ENCODE assay signal across 33 mouse cellular contexts in the genomic region with DNA sequence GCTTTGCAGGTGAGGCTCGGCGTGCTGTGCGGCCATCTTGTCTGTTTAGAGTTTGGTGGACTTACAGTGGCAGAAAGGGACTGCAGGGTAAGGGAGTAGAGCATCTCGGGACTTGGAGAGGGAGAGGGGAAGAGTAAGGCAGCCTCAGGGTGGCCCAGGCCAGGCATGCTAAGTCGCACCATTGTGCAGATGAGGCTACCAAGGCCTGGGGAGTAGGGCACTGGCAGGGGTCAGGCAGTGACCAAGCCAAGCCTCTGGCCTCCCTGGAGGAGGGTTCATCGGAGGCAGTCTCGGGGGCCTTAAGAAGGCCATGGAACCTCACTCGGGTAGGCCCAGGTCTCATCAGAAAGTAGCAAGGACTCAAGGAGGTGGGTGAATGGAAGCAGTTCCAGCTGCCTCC. TPM values are rescaled to one million over a fixed set of nuclear protein-coding genes. Genes with fewer than 3 reads are reported as not detected.
DNase-seq lines count a peak whose midpoint lies in the region; ATAC-seq and TF ChIP-seq lines count a peak whose summit lies in the region.
"Had no signal": no experiment of that assay in that cellular context is flagged by ENCODE, and none has a peak within 500 bp of the region (broad histone marks: within the 10 kb centered on the region; RNA-seq: fewer than 3 reads in every experiment).

No protein-coding gene starts in this region.

- no peaks in the 10 kb centered on the region for H3K27me3 ChIP-seq in midbrain, embryonic 10.5 days (ENCODE audit: low read depth, poor library complexity, severe bottlenecking)
- H3K27me3 ChIP-seq in midbrain, postnatal 0 days (ENCODE audit: insufficient read depth, low read length), result no peaks in the 10 kb centered on the region
- no peaks in the 10 kb centered on the region for H3K27me3 ChIP-seq in limb, embryonic 10.5 days (ENCODE audit: low read depth, poor library complexity, severe bottlenecking)
- H3K27me3 ChIP-seq: hindbrain, embryonic 13.5 days had no signal

- H3K4me1 ChIP-seq in midbrain, embryonic 10.5 days, result peaks cover 12% of the 10 kb centered on the region
- no peaks in the 10 kb centered on the region for H3K4me1 ChIP-seq in midbrain, postnatal 0 days (ENCODE audit: insufficient read depth, low read length)
- H3K4me1 ChIP-seq in ES-E14 (ENCODE audit: control insufficient read depth in 2 of 2, insufficient read depth in 2 of 2, low read length in 2 of 2, poor library complexity in 1 of 2), result peaks cover 0 to 2% of the 10 kb centered on the region in 2 experiments; a peak in 1 of 4 replicates
- peaks cover 13% of the 10 kb centered on the region for H3K4me1 ChIP-seq in limb, embryonic 10.5 days
- H3K4me1 ChIP-seq: hindbrain, embryonic 13.5 days had no signal

- 85% methylated on average over 8 of the region's 8 CpGs for WGBS in midbrain, embryonic 10.5 days
- 91% methylated on average over 8 of the region's 8 CpGs for WGBS in midbrain, postnatal 0 days
- 87% methylated on average over 8 of the region's 8 CpGs for WGBS in limb, embryonic 10.5 days

- no peak for TF ChIP-seq CTCF in midbrain, postnatal 0 days (IDR thresholded peaks at IDR 0.05)

- in situ Hi-C loops in ES-E14 (cut with MboI; ENCODE audit: low sequenced_read_pairs in 2 of 2, unreplicated experiment in 2 of 2), result no loop called here

- ATAC-seq in midbrain, postnatal 0 days (ENCODE audit: low FRiP score), result no peak
- ATAC-seq: CD4-positive, CD25-positive, alpha-beta regulatory T cell, adult 4 months; forebrain, embryonic 14.5 days; forebrain, postnatal 0 days; hindbrain, postnatal 0 days; inflammation-experienced regulatory T-cells, adult 6 months; intestine, embryonic 16.5 days had no signal

- H3K4me2 ChIP-seq in midbrain, postnatal 0 days (ENCODE audit: low read depth, low read length, poor library complexity, severe bottlenecking), result no peak overlapping the region
- H3K4me2 ChIP-seq: heart, embryonic 11.5 days; hindbrain, embryonic 13.5 days had no signal

- peak overlapping the region; percentile 24; the same call in 1 of the 2 replicates for H3K27ac ChIP-seq in midbrain, embryonic 10.5 days (replicated peaks)
- no peak overlapping the region for H3K27ac ChIP-seq in midbrain, postnatal 0 days (ENCODE audit: low read depth, low read length)
- no peak overlapping the region for H3K27ac ChIP-seq in ES-E14 (ENCODE audit: insufficient read depth, low read depth, low read length, poor library complexity, severe bottlenecking)
- H3K27ac ChIP-seq in limb, embryonic 10.5 days, result peak overlapping the region; percentile 56; the same call in 1 of the 2 replicates
- H3K27ac ChIP-seq: gastrocnemius, adult 2 months; heart, adult 2 months; hindbrain, embryonic 13.5 days; hindbrain, postnatal 0 days had no signal

- H3K4me3 ChIP-seq in midbrain, embryonic 10.5 days, result no peak overlapping the region
- H3K4me3 ChIP-seq in midbrain, postnatal 0 days (ENCODE audit: low read depth, low read length), result no peak overlapping the region
- H3K4me3 ChIP-seq in ES-E14 (ENCODE audit: insufficient read depth in 1 of 2, low read depth in 1 of 2, low read length in 2 of 2, poor library complexity in 1 of 2, severe bottlenecking in 1 of 2), result peak overlapping the region; percentile 23 to 38; a peak in 2 of 4 replicates
- H3K4me3 ChIP-seq in limb, embryonic 10.5 days, result no peak overlapping the region
- H3K4me3 ChIP-seq: gastrocnemius, adult 2 months; heart, adult 2 months; hindbrain, embryonic 13.5 days had no signal

- peaks cover 67% of the 10 kb centered on the region for H3K36me3 ChIP-seq in midbrain, embryonic 10.5 days
- H3K36me3 ChIP-seq in midbrain, postnatal 0 days (ENCODE audit: insufficient read depth, low read length), result peaks cover 43% of the 10 kb centered on the region
- peaks cover 5% of the 10 kb centered on the region; the same call in 1 of the 2 replicates for H3K36me3 ChIP-seq in ES-E14 (ENCODE audit: control insufficient read depth, insufficient read depth, low read length, poor library complexity, severe bottlenecking)
- H3K36me3 ChIP-seq in limb, embryonic 10.5 days, result peaks cover 84% of the 10 kb centered on the region

- H3K9ac ChIP-seq in midbrain, postnatal 0 days (replicated peaks; ENCODE audit: low read length, poor library complexity, severe bottlenecking), result no peak overlapping the region
- no peak overlapping the region; the same call in 1 of the 2 replicates for H3K9ac ChIP-seq in ES-E14 (ENCODE audit: insufficient read depth, low read depth, low read length, poor library complexity, severe bottlenecking)
- H3K9ac ChIP-seq: forebrain, postnatal 0 days; hindbrain, embryonic 13.5 days had no signal

- no peak for DNase-seq in midbrain, embryonic 10.5 days (ENCODE audit: low spot score)
- no peak for DNase-seq in midbrain, postnatal 0 days (ENCODE audit: low spot score)
- no peak for DNase-seq in ES-E14 (ENCODE audit: low read depth, low spot score)
- no peak for DNase-seq in limb, embryonic 10.5 days (ENCODE audit: low spot score)
- DNase-seq in thymus, postnatal 4 days, result no peak
- no peak for DNase-seq in adrenal gland, adult 2 months
- DNase-seq: adrenal gland, adult 8-10 months; adrenal gland, postnatal 25 days; cerebellum, adult 11-12 months; cerebellum, adult 8-10 months; cerebellum, postnatal 10 days; cerebellum, postnatal 36 days; embryo, embryonic 11 days; forebrain, postnatal 0 days; gastrocnemius, adult 2 months; gastrocnemius, postnatal 14 days; heart, adult 2 months had no signal

- H3K9me3 ChIP-seq in midbrain, embryonic 10.5 days (replicated peaks), result no peaks in the 10 kb centered on the region
- no peaks in the 10 kb centered on the region for H3K9me3 ChIP-seq in midbrain, postnatal 0 days (ENCODE audit: low read length)
- H3K9me3 ChIP-seq in ES-E14 (ENCODE audit: control insufficient read depth, insufficient read depth, low read depth, low read length), result no peaks in the 10 kb centered on the region
- no peaks in the 10 kb centered on the region for H3K9me3 ChIP-seq in limb, embryonic 10.5 days (replicated peaks)
- H3K9me3 ChIP-seq: hindbrain, embryonic 13.5 days had no signal

TF ChIP-seq in ES-E14, 5 proteins besides CTCF, POLR2A, EP300 and RAD21:
- no peak for TF ChIP-seq ZC3H11A (IDR thresholded peaks at IDR 0.05; ENCODE audit: borderline replicate concordance, low read depth, low read length)
- TF ChIP-seq MAFK (IDR thresholded peaks at IDR 0.05; ENCODE audit: insufficient read depth, low read depth, low read length), result no peak
- no peak for TF ChIP-seq ZNF384 (IDR thresholded peaks at IDR 0.05; ENCODE audit: low read depth, low read length)
- TF ChIP-seq CHD2 (IDR thresholded peaks at IDR 0.05; ENCODE audit: low read depth, low read length), result no peak
- TF ChIP-seq HCFC1 (IDR thresholded peaks at IDR 0.05; ENCODE audit: borderline replicate concordance, insufficient read depth, low read length), result no peak

RNA-seq across cellular contexts. Expression of gene Glipr2, which starts 14.8 kb away (rescaled TPM):
- 69.2 and 82.3 TPM in 2 replicates for polyA plus RNA-seq in midbrain, embryonic 10.5 days (2016; fragmentation: Nextera tagmentation; extraction: Ambion mirVana)
- 18.2 and 20.7 TPM in 2 replicates for total RNA-seq in midbrain, postnatal 0 days (2014; rRNA removed)
- polyA plus RNA-seq in midbrain, postnatal 0 days (2015; fragmentation: Nextera tagmentation; extraction: Ambion mirVana), result 16.3 and 16.5 TPM in 2 replicates
- 52.3 and 93.2 TPM in 2 replicates for total RNA-seq in ES-E14 (2012; rRNA removed)
- 30.1 and 44.7 TPM in 2 replicates for polyA plus RNA-seq in limb, embryonic 10.5 days (2016; fragmentation: Nextera tagmentation; extraction: Ambion mirVana)
- 1 to 10 TPM; 3.9 to 4.4 TPM for total RNA-seq in adrenal gland, adult 2 months (2021)
- polyA plus RNA-seq in adrenal gland, adult 2 months (2012; rRNA removed), result 2.3 and 3.2 TPM in 2 replicates

RNA-seq across cellular contexts. Expression of gene Ccin, which starts 40.9 kb away (rescaled TPM):
- polyA plus RNA-seq in midbrain, embryonic 10.5 days (2016; fragmentation: Nextera tagmentation; extraction: Ambion mirVana), result not detected in 2 replicates
- 0.33 and 0.49 TPM in 2 replicates for total RNA-seq in midbrain, postnatal 0 days (2014; rRNA removed)
- polyA plus RNA-seq in midbrain, postnatal 0 days (2015; fragmentation: Nextera tagmentation; extraction: Ambion mirVana), result not detected in 2 replicates
- 0.80 and 1.1 TPM in 2 replicates for total RNA-seq in ES-E14 (2012; rRNA removed)
- not detected in 2 replicates for polyA plus RNA-seq in limb, embryonic 10.5 days (2016; fragmentation: Nextera tagmentation; extraction: Ambion mirVana)
- not detected for total RNA-seq in adrenal gland, adult 2 months (2021)
- polyA plus RNA-seq in adrenal gland, adult 2 months (2012; rRNA removed), result 0.04 TPM in 1 of 2 replicates, not detected in the other
- total RNA-seq: adrenal gland, adult 8-10 months; adrenal gland, postnatal 25 days; gastrocnemius, adult 2 months; heart, adult 2 months; heart, postnatal 25 days; hematopoietic stem cell, adult 5-6 weeks; hindbrain, postnatal 0 days; MEL had no signal
- polyA plus RNA-seq: CD4-positive, CD25-positive, alpha-beta regulatory T cell, adult 4 months; cortical plate, adult 2 months; embryonic facial prominence, embryonic 11.5 days; embryonic facial prominence, embryonic 14.5 days; forebrain, embryonic 11.5 days; forebrain, embryonic 14.5 days; forebrain, postnatal 0 days; heart, embryonic 11.5 days; heart, embryonic 14.5 days; heart, postnatal 0 days; hindbrain, embryonic 13.5 days; hindbrain, postnatal 0 days; inflammation-experienced regulatory T-cells, adult 6 months; intestine, embryonic 16.5 days had no signal

Comparison
In these comparisons a context has a peak if more than half of its experiments do, and no peak if none do; other contexts are left out.
1. H3K27ac ChIP-seq: peak in midbrain, embryonic 10.5 days (single experiment) and limb, embryonic 10.5 days (single experiment); none in midbrain, postnatal 0 days (single experiment) and ES-E14 (single experiment).
2. H3K4me3 ChIP-seq: peak in ES-E14 (2 of 2); none in midbrain, embryonic 10.5 days (single experiment), midbrain, postnatal 0 days (single experiment) and limb, embryonic 10.5 days (single experiment).